Mouse (Mus musculus) kidney, postnatal 36 days (tissue): ENCODE measurements at regions not wholly inside any gene's neighbourhood (a gene's known extent, or its start where the extent isn't known, plus 50 kb on each side); places are given as distances from the start of the nearest gene placed in this dataset.
"Not testable (repeated sequence)": the region's sequence is repeated elsewhere in the genome, so short reads cannot be mapped to it uniquely, and the experiment has no call there.

Experiments used
- DNase-seq, 2 experiments: peaks; one replicate each; pipeline ENCODE4 v3.0.0; 2021 to 2022; ENCODE audit warnings: mixed read lengths in 2 of 2

GRCm38 (mm10) chr17:50407249-50407990, 101.8 kb upstream of the Plcl2 start:
- DNase-seq, result no peak

- DNase-seq, result no peak
These were observed 100.6 kb upstream of the Plcl2 start for GRCm38 (mm10) chr17:50408581-50408980.

GRCm38 (mm10) chr17:50409271-50409670, 99.9 kb upstream of the Plcl2 start:
- DNase-seq, result no peak

GRCm38 (mm10) chr17:50409895-50410294, 99.3 kb upstream of the Plcl2 start:
- DNase-seq, result no peak

GRCm38 (mm10) chr17:50410296-50410695, 98.9 kb upstream of the Plcl2 start:
- no peak for DNase-seq

- no peak for DNase-seq
These were observed 96.8 kb upstream of the Plcl2 start for GRCm38 (mm10) chr17:50412446-50412845.

- DNase-seq, result no peak
These were observed 95.3 kb upstream of the Plcl2 start for GRCm38 (mm10) chr17:50413916-50414315.

GRCm38 (mm10) chr17:50415331-50416005, 93.7 kb upstream of the Plcl2 start:
- no peak for DNase-seq

GRCm38 (mm10) chr17:50416119-50416518, 93.1 kb upstream of the Plcl2 start:
- DNase-seq, result no peak

GRCm38 (mm10) chr17:50416538-50417113, 92.6 kb upstream of the Plcl2 start:
- no peak for DNase-seq

GRCm38 (mm10) chr17:50418863-50419383, 90.3 kb upstream of the Plcl2 start:
- peak; percentile 34 to 67 for DNase-seq

- not testable (repeated sequence) for DNase-seq
These were observed 89.7 kb upstream of the Plcl2 start for GRCm38 (mm10) chr17:50419551-50419950.

- DNase-seq, result peak; percentile 4 to 29
These were observed 89.2 kb upstream of the Plcl2 start for GRCm38 (mm10) chr17:50419966-50420365.

- no peak for DNase-seq
These were observed 88.5 kb upstream of the Plcl2 start for GRCm38 (mm10) chr17:50420690-50421089.

- DNase-seq, result no peak
These were observed 87.7 kb upstream of the Plcl2 start for GRCm38 (mm10) chr17:50421476-50421875.

GRCm38 (mm10) chr17:50425110-50425509, 84.1 kb upstream of the Plcl2 start:
- DNase-seq, result no peak

- no peak for DNase-seq
These were observed 83.7 kb upstream of the Plcl2 start for GRCm38 (mm10) chr17:50425531-50425930.

GRCm38 (mm10) chr17:50426146-50426545, 83.1 kb upstream of the Plcl2 start:
- no peak for DNase-seq

GRCm38 (mm10) chr17:50427331-50428003, 81.7 kb upstream of the Plcl2 start:
- DNase-seq, result no peak

GRCm38 (mm10) chr17:50428004-50428560, 81.1 kb upstream of the Plcl2 start:
- no peak for DNase-seq

- DNase-seq, result no peak
These were observed 76.6 kb upstream of the Plcl2 start for GRCm38 (mm10) chr17:50432559-50432958.

- DNase-seq, result peak in 1 of 2 experiments; percentile 11
These were observed 70.2 kb upstream of the Plcl2 start for GRCm38 (mm10) chr17:50438960-50439359.

GRCm38 (mm10) chr17:50439365-50439764, 69.8 kb upstream of the Plcl2 start:
- DNase-seq, result peak; percentile 31 to 40
